Mouse (Mus musculus) retina, embryonic 14.5 days (tissue): ENCODE data around the gene Ccl27a.

Experiments
- DNase-seq: peaks from one replicate; pipeline ENCODE4 v3.0.0-alpha.2; 2015; ENCODE audit warnings: low spot score

Gene Ccl27a

DNA sequence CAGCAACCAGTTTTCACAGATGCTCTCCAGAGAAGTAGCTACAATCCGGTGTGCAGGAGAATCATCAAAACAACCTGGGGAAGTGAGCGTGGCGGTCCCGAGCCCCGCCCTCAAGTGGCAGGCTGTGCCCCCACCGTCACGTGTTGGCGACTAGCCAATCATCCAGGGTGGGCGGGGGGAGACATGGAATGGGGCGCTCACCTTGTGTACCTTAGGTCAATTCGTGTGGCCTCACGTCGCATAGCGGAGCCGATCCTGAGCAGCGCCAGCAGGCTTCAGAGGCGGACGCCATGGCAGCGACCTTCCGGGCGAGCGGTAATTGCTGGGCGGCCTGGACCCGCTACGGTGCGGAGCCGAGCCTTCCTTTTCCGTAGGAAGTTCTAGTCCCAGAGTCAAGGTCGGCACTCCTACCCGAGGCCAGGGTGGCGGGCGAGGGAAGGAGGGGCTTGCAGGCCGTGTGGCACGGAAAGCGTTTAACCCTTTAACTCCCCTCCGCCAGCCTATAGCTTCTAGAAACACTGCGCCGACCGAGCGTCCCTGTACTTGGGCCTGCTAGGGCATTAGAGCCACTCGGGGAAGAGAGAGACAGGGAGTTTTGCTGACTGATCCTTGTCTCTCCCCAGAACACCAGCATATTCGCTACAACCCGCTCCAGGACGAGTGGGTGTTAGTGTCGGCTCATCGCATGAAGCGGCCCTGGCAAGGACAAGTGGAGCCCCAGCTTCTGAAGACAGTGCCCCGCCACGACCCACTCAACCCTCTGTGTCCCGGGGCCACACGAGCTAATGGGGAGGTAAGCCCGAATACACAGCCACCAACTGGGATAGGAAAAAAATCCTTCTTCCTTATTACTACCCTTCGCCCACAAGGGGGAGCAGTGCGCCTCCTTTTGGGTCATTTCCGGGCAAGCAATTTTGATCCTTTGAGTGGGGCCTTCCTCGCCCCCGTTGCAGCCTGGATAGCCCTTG lies 18.4 kb downstream of the Ccl27a start, which contains the start of gene Sigmar1:
TSS of gene Sigmar1 (minus strand) at position 820 of the 968 bp plus-strand sequence.
- peak; percentile 89 for DNase-seq

DNA sequence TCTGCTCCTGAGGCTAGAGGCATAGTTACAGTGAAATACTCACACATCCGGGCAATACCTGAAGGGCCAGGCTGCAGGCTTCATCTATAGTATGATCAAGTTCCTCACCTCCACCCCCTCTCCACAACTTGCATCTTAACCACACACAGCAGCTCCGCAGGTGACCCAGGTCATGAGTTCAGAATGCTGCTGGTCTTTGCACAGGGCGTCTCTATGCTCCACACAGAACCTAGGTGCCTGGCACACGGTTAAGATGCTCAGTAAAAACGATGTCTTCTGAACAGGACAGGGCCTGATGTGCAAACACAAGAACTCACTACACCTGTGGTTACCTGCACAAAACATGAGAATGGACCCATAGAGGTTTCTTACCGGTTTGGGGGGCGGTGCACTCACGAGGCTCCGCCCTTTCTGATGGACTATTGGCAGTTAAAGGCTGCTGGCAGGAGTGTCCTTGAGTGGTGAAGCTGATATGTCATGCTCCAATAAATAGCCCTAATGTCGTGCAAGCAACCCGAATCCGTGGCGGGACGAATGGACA lies 19.2 kb downstream of the Ccl27a start, which contains the start of gene Galt:
TSS of gene Galt (plus strand) at position 432 of the 541 bp plus-strand sequence.
- no peak for DNase-seq

- no peak for DNase-seq
Observed at GRCm38 (mm10) chr4:41745021-41745420, 29.0 kb downstream of the Ccl27a start.

GRCm38 (mm10) chr4:41744131-41744530 lies 29.9 kb downstream of the Ccl27a start:
- DNase-seq: no peak

- DNase-seq: peak; percentile 98
Observed at GRCm38 (mm10) chr4:41741158-41741560, 32.9 kb downstream of the Ccl27a start.

DNA sequence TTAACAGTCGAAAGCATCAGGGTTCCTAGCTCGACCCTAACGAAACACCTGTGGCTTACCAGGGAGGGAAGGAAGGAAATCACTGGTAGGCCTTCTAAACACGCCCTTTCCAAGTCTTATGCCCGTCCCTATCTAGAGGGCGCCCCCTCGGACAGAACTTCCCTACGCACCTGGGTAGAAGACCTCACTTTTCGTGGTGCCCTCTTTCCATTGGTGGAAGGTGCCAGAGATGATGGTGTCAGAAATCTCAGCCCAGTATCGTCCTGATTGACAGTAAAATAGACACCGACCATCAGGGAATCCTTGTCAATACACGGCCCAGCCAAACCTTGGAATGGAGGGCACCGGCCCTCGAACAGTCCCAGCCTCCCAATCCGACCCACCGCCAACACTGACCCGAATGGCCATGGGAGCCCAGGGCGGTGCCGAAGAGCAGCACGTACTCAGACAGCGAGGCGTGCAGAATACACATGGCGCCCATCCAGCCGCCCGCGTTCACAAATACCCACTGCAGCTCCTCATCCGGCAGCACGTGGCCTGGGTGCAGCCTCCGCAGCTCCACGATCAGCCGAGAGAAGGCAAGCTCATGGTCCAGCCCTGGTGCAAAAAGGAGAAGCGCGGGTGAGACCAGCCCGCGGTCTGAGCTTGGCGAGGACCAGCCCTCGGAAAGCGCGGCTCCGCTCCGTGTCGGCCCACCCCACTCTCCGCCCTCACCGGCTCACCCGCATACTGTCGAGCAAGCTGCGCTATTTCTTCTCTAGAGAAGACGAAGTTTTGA lies 33.5 kb downstream of the Ccl27a start:
- no peak for DNase-seq

DNA sequence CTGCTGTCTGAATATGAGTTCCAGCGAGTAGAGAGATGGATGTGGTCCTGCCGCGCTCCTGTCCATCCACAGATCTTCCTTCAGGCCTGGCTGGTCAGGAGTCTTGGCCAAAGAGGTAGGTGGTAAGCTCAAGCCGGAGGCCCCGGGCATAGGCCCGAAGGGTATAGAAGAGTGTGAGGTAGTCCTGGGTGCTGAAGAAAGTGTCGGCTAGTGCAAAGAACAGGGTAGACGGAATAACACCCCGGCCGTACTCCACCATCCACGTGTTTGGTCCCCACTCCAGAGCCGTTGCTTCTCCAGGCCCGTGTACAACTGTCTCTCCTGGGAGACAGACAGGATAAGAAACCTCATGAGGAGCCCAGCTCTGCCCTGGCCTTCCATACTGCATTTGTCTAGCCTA lies 34.8 kb downstream of the Ccl27a start:
- DNase-seq: no peak

DNA sequence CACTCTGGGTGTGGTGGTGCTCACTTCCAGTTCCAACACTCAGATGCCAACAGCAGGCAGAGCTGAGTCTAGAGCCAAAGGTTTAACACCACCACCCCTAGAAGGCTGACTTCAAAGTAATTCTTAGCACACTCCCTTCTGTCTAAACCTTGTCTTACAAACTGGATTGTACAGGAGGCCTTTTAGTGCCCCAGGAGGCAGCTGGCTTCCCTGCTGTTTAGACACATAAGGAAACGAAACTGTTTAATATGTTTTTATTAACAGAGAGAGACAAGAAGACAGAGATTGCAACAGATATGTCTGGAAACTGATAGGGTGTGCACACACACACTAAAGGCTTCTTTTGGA lies 35.8 kb downstream of the Ccl27a start:
- no peak for DNase-seq

DNA sequence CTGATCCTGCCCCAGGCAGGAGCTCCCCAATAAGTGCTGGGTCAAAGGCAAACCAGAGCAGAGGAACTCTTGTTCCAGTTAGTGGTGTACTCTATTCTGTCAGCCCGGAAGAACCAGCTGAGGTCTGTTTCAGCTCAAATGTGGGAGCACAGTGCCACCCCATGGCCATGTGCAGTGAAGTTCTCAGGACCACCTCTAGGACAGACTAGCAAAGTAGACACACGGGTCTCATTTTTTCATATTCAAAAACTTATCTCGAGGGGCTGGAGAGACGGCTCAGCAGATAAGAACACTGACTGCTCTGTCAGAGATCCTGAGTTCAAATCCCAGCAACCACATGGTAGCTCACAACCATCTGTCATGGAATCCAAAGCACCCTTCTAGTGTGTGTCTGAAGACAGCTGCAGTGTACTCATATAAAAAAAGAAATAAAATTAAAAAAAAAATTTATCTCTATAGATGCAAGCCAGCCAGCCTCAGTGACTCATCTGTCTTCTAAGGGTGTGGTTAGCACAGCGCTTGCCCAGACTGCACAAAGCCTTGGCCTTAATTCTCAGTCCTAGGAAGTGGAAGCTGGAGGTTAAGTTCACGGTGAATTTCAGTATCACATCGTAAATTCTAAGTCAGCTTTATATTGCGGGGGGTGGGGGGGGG lies 36.3 kb downstream of the Ccl27a start:
- DNase-seq: peak; percentile 86

DNA sequence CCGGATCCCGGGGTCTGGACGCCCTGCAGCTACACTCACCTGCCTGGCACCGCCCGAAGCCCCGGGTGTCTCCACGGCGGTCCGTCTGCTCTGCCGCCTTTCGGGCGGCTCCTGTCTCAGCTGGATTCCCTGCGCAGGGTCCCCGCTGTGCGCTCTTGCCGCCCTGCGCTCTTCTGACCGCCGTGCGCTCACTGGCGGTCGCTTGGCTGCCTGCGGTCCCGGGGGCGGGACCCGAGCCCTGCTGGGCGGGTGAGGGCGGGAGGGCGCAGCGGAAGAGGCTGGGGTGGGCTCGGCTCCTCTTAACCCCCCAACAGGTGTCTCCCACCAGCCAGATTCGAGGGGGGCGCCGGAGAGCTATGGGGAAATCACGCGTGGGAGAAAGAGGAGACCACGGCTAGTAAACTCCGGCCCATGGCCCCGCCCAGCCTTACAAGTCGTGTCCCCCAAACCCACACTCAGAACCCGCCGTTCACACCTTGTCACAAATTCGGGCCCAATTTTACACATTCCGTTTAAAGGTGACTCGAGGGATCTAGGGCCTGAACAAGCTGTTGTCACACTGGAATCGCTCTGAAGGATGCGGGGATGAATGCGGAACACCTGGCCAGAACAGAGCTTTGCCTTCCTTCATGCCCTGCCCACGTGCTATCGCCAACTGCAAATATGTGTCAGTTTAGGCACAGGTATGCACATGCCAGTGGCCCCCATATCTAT lies 42.8 kb downstream of the Ccl27a start, which contains the start of gene Arid3c:
TSS of gene Arid3c (minus strand) at position 91 of the 714 bp plus-strand sequence.
- DNase-seq: peak; percentile 45

DNA sequence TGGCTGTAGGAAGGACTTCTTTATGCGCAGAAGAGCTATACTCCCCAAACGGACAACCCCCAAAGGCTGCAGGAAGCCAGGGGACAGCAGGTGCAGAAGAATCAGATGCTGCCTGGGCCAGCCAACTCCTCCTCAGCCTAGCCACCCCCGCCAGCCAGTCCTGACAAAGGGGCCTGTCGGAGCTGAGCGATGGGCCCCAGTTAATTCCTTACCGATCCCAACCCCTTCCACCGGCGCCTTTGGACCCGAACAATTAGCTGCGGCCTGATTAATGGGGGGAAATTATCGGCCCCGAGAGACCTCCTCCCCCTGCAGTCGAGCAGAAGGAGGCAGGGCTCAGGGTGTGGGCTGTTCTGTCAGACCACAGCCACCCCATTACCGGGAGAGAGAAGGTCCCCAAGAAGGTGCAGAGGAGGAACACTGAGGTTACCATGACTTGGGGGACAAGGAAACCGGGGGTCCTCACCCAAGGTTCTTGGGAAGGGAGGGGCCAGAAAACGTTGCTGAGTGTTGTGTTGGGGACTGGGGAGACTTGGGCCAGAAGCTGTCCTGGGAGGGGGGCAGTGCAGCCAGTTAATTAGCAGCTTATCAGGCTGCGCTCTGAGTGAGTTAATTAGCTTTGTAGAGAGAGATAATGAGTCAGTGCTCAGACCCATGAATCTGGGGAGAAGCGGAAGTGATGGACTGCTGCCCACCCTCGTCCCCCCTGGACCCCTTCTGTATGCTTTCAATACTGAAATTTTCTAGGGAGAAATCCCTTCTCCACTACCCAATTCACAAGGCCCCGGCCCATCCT lies 47.0 kb downstream of the Ccl27a start:
- no peak for DNase-seq

DNA sequence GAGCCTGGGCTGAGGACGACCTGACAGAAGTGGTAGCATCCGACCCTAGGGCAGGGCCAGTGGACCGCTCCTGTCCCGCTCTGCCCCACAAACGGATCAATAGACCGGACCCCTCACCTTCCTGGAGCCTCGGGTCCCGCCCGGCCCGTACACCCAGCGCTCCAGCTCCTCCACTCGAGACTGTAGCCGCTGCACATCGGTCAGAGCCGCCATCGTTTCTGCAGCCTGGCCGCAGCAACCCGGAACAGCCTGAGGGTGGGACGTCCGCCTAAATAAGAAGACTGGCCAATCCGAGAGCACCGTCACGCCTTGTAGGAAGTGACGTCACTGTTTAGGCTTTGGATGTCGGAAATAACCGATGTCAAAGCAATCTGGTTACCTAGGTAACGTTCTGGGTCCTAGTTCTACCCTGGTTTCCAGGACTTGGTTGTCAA lies 51.1 kb downstream of the Ccl27a start, which contains the start of gene Dctn3:
TSS of gene Dctn3 (minus strand) at position 253 of the 434 bp plus-strand sequence.
- DNase-seq: peak; percentile 97
